23 mouse cellular contexts compared by ENCODE assay signal in the genomic region with DNA sequence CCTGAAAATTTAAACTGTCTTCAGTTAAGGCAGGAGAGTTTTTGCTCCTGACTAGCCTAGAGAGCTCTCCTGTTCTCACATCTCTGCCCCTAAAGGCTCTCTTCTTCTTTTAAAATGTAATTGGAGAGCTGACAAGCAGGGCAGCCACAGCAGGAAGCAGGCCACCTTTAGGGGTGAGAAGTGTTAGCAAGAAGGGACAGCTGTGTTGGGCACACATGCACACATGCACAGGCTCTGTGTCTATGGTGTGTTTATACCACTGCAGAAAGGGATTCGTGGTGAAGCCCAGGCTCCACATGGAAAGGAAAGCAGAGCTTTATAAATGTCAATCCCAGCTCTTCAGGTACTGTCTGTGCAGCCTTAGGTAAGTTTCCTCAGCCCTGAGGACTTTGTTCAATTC.
DNase-seq lines count a peak whose midpoint lies in the region; ATAC-seq lines count a peak whose summit lies in the region.
"Had no signal": no experiment of that assay in that cellular context is flagged by ENCODE, and none has a peak within 500 bp of the region (broad histone marks: within the 10 kb centered on the region; RNA-seq: fewer than 3 reads in every experiment).

No protein-coding gene starts in this region.

- H3K9me3 ChIP-seq in limb, embryonic 11.5 days (ENCODE audit: control insufficient read depth, low read length): no peaks in the 10 kb centered on the region
- no peaks in the 10 kb centered on the region for H3K9me3 ChIP-seq in limb, embryonic 10.5 days (replicated peaks)
- H3K9me3 ChIP-seq in embryonic facial prominence, embryonic 14.5 days (ENCODE audit: control insufficient read depth, low read length): no peaks in the 10 kb centered on the region
- H3K9me3 ChIP-seq in limb, embryonic 15.5 days: no peaks in the 10 kb centered on the region
- H3K9me3 ChIP-seq in hindbrain, embryonic 14.5 days (ENCODE audit: control insufficient read depth, low read length): no peaks in the 10 kb centered on the region
- H3K9me3 ChIP-seq: embryonic facial prominence, embryonic 15.5 days; hindbrain, embryonic 10.5 days; hindbrain, embryonic 13.5 days had no signal

- H3K27me3 ChIP-seq in limb, embryonic 11.5 days (ENCODE audit: control insufficient read depth, insufficient read depth, low read length): no peaks in the 10 kb centered on the region
- no peaks in the 10 kb centered on the region for H3K27me3 ChIP-seq in limb, embryonic 10.5 days (ENCODE audit: low read depth, poor library complexity, severe bottlenecking)
- no peaks in the 10 kb centered on the region for H3K27me3 ChIP-seq in embryonic facial prominence, embryonic 14.5 days (replicated peaks; ENCODE audit: control insufficient read depth, insufficient read depth, low read length)
- no peaks in the 10 kb centered on the region for H3K27me3 ChIP-seq in limb, embryonic 15.5 days
- H3K27me3 ChIP-seq in hindbrain, embryonic 14.5 days (ENCODE audit: control insufficient read depth, insufficient read depth, low read length): no peaks in the 10 kb centered on the region
- H3K27me3 ChIP-seq: embryonic facial prominence, embryonic 15.5 days; hindbrain, embryonic 13.5 days had no signal

- ATAC-seq in limb, embryonic 11.5 days (ENCODE audit: insufficient number of reproducible peaks, low FRiP score, low TSS enrichment, low read depth): no peak
- ATAC-seq in embryonic facial prominence, embryonic 14.5 days (ENCODE audit: low read depth): 0 out of 2 replicates have a peak, but pooled peaks have one; percentile 7
- ATAC-seq in limb, embryonic 15.5 days (ENCODE audit: insufficient number of reproducible peaks, low FRiP score, low TSS enrichment, low read depth): no peak
- ATAC-seq in hindbrain, embryonic 14.5 days (ENCODE audit: low FRiP score): no peak
- ATAC-seq: activated CD4-positive, CD25-positive, alpha-beta regulatory T cell, adult 4 months; forebrain, embryonic 14.5 days; forebrain, postnatal 0 days; hindbrain, postnatal 0 days; inflammation-experienced regulatory T-cells, adult 6 months had no signal

- no peak for DNase-seq in limb, embryonic 11.5 days (ENCODE audit: low spot score)
- no peak for DNase-seq in limb, embryonic 10.5 days (ENCODE audit: low spot score)
- no peak for DNase-seq in embryonic facial prominence, embryonic 14.5 days (ENCODE audit: low spot score)
- no peak for DNase-seq in hindbrain, embryonic 14.5 days (ENCODE audit: low spot score)
- DNase-seq in adrenal gland, adult 8-10 months: no peak
- DNase-seq: adrenal gland, postnatal 10 days; cerebellum, adult 11 months; cerebellum, adult 2 months; cerebellum, adult 9-11 months; cerebellum, postnatal 25 days; forebrain, postnatal 0 days; gastrocnemius, adult 2 months; heart, adult 11 months; heart, postnatal 36 days had no signal

- H3K4me3 ChIP-seq in limb, embryonic 11.5 days (ENCODE audit: low read depth, low read length): no peak overlapping the region
- H3K4me3 ChIP-seq in limb, embryonic 10.5 days: no peak overlapping the region
- no peak overlapping the region for H3K4me3 ChIP-seq in embryonic facial prominence, embryonic 14.5 days (ENCODE audit: low read depth, low read length)
- H3K4me3 ChIP-seq in limb, embryonic 15.5 days: no peak overlapping the region
- H3K4me3 ChIP-seq in hindbrain, embryonic 14.5 days (replicated peaks; ENCODE audit: low read length): no peak overlapping the region
- H3K4me3 ChIP-seq: embryonic facial prominence, embryonic 15.5 days; gastrocnemius, adult 2 months; hindbrain, embryonic 10.5 days; hindbrain, embryonic 13.5 days had no signal

- H3K4me2 ChIP-seq in limb, embryonic 11.5 days (ENCODE audit: low read depth, severe bottlenecking): no peak overlapping the region
- H3K4me2 ChIP-seq in embryonic facial prominence, embryonic 14.5 days (ENCODE audit: low read depth, low read length): no peak overlapping the region
- H3K4me2 ChIP-seq in limb, embryonic 15.5 days: no peak overlapping the region
- H3K4me2 ChIP-seq in hindbrain, embryonic 14.5 days (replicated peaks): no peak overlapping the region
- H3K4me2 ChIP-seq: embryonic facial prominence, embryonic 15.5 days; heart, embryonic 11.5 days; hindbrain, embryonic 13.5 days had no signal

- no peaks in the 10 kb centered on the region for H3K36me3 ChIP-seq in limb, embryonic 11.5 days (ENCODE audit: control insufficient read depth, insufficient read depth, low read length)
- no peaks in the 10 kb centered on the region for H3K36me3 ChIP-seq in limb, embryonic 10.5 days
- H3K36me3 ChIP-seq in embryonic facial prominence, embryonic 14.5 days (ENCODE audit: control insufficient read depth, insufficient read depth, low read length): no peaks in the 10 kb centered on the region
- 0 out of 2 replicates have a peak, but pooled peaks cover 9% of the 10 kb centered on the region for H3K36me3 ChIP-seq in limb, embryonic 15.5 days
- H3K36me3 ChIP-seq in hindbrain, embryonic 14.5 days (replicated peaks; ENCODE audit: control insufficient read depth, insufficient read depth): no peaks in the 10 kb centered on the region
- H3K36me3 ChIP-seq: embryonic facial prominence, embryonic 15.5 days; hindbrain, embryonic 10.5 days had no signal

- peaks cover 21% of the 10 kb centered on the region for H3K4me1 ChIP-seq in limb, embryonic 11.5 days (ENCODE audit: control insufficient read depth, insufficient read depth, low read length)
- H3K4me1 ChIP-seq in limb, embryonic 10.5 days: peaks cover 42% of the 10 kb centered on the region
- peaks cover 15% of the 10 kb centered on the region; the same call in 1 of the 2 replicates for H3K4me1 ChIP-seq in embryonic facial prominence, embryonic 14.5 days (ENCODE audit: control insufficient read depth, insufficient read depth, low read length)
- no peaks in the 10 kb centered on the region for H3K4me1 ChIP-seq in limb, embryonic 15.5 days
- H3K4me1 ChIP-seq in hindbrain, embryonic 14.5 days (replicated peaks; ENCODE audit: control insufficient read depth, insufficient read depth, low read length): 0 out of 2 replicates have a peak, but pooled peaks cover 6% of the 10 kb centered on the region

- 0 out of 2 replicates have a peak overlapping the region, but pooled peaks have one; percentile 8 for H3K9ac ChIP-seq in limb, embryonic 11.5 days (ENCODE audit: low read length)
- H3K9ac ChIP-seq in embryonic facial prominence, embryonic 14.5 days (ENCODE audit: low read depth, low read length): no peak overlapping the region
- H3K9ac ChIP-seq in limb, embryonic 15.5 days: no peak overlapping the region
- no peak overlapping the region for H3K9ac ChIP-seq in hindbrain, embryonic 14.5 days
- H3K9ac ChIP-seq: embryonic facial prominence, embryonic 15.5 days; forebrain, postnatal 0 days; hindbrain, embryonic 13.5 days had no signal

- H3K27ac ChIP-seq in limb, embryonic 11.5 days (replicated peaks; ENCODE audit: low read depth, low read length): no peak overlapping the region
- H3K27ac ChIP-seq in limb, embryonic 10.5 days: no peak overlapping the region
- H3K27ac ChIP-seq in embryonic facial prominence, embryonic 14.5 days (replicated peaks; ENCODE audit: low read depth, low read length): no peak overlapping the region
- peak overlapping the region; percentile 18; the same call in 1 of the 2 replicates for H3K27ac ChIP-seq in limb, embryonic 15.5 days
- no peak overlapping the region for H3K27ac ChIP-seq in hindbrain, embryonic 14.5 days
- H3K27ac ChIP-seq: embryonic facial prominence, embryonic 15.5 days; gastrocnemius, adult 2 months; hindbrain, embryonic 10.5 days; hindbrain, embryonic 13.5 days; hindbrain, postnatal 0 days had no signal

- 58% methylated on average over 1 of the region's 1 CpGs for WGBS in limb, embryonic 11.5 days
- WGBS in limb, embryonic 10.5 days: 66% methylated on average over 1 of the region's 1 CpGs
- WGBS in embryonic facial prominence, embryonic 14.5 days: 53% methylated on average over 1 of the region's 1 CpGs
- 31% methylated on average over 1 of the region's 1 CpGs for WGBS in limb, embryonic 15.5 days
- whole genome bisulfite sequencing in hindbrain, embryonic 14.5 days: 73% methylated on average over 1 of the region's 1 CpGs
